8 mouse cellular contexts compared by ENCODE assay signal in the genomic region with DNA sequence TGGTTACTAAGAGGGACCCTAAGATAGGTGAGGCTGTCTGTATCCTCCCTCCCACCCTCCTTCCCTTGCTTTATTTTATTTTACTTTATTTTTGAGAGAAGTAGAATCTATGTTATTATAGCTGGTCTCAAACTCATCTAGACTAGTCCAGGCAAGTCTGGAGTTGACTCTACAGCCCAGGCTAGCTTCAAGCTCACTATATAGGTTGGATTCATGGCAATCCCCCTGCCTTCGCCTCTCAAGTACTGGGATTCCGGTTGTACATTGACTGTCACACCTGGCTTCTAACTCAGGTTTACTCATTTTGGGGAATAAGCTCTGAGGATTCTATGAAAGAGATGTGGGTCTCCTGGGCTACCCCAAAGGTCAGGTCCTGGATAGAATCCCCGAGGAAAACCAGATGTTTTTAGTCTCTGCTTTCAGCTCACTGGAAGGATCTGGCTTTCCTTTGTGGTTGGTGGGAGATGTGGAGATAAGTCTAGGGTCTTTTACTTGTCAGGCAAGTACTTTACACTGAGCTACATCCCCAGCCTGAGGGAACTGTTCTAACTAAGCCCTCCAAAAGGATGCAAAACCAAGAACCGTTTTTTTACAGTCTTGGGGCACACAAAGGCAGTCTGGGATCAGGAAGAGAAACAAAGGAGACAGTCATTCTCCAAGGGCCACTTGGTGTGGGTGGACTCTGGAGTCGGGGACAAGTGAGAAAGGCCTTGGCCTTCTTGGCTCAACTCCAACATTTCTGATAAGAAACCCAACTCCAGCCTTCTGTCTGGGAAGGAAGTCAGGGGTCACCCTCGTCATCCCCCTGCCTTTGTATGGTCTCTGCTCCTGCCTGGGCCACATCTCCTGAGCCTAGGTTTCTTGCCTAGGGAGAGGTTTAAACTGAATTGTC. TPM values are rescaled to one million over a fixed set of nuclear protein-coding genes. Genes with fewer than 3 reads are reported as not detected.
A peak's percentile ranks its signal among the peaks of the same experiment; 100 is the strongest.
DNase-seq lines count a peak whose midpoint lies in the region; ATAC-seq and TF ChIP-seq lines count a peak whose summit lies in the region.

No protein-coding gene starts in this region.

- DNase-seq in gastrocnemius, adult 2 months: peak; percentile 0
- no peak for DNase-seq in gastrocnemius, adult 8-10 months (ENCODE audit: low spot score in 2 of 2)
- DNase-seq in adrenal gland, adult 8-10 months: peak; percentile 77
- peak; percentile 79 for DNase-seq in heart, embryonic 10.5 days (ENCODE audit: low spot score)
- DNase-seq in kidney, postnatal 36 days: peak; percentile 40 to 60
- no peak for DNase-seq in gastrocnemius, postnatal 36 days

- peak overlapping the region; percentile 92 for H3K4me3 ChIP-seq in gastrocnemius, adult 2 months
- peak overlapping the region; percentile 88; the same call in 1 of the 2 replicates for H3K4me3 ChIP-seq in heart, embryonic 10.5 days
- H3K4me3 ChIP-seq in small intestine, adult 2 months (ENCODE audit: low read depth, low read length): no peak overlapping the region

- 35% methylated on average over 6 of the region's 6 CpGs for WGBS in heart, embryonic 10.5 days
- 22% methylated on average over 6 of the region's 6 CpGs for WGBS in small intestine, adult 2 months

- no peak for TF ChIP-seq CTCF in gastrocnemius, adult 2 months (IDR thresholded peaks at IDR 0.05)
- TF ChIP-seq CTCF in small intestine, adult 2 months (IDR thresholded peaks at IDR 0.05; ENCODE audit: extremely low read depth, insufficient read length, insufficient replicate concordance, low read depth, low read length): no peak

- ATAC-seq in megakaryocyte-erythroid progenitor cell, adult 5-6 weeks (replicated peaks; ENCODE audit: low FRiP score, low TSS enrichment, poor library complexity, severe bottlenecking): no peak

- H3K27me3 ChIP-seq in heart, embryonic 10.5 days (ENCODE audit: insufficient read depth, poor library complexity, severe bottlenecking): no peaks in the 10 kb centered on the region; the same call in 1 of the 2 replicates
- no peaks in the 10 kb centered on the region for H3K27me3 ChIP-seq in small intestine, adult 2 months (ENCODE audit: control insufficient read depth, insufficient read depth, low read length)

- intact Hi-C loops in gastrocnemius, adult 2 months (cut with DNase I): no loop called here
- intact Hi-C loops in gastrocnemius, postnatal 36 days (cut with DNase I): no loop called here

- peaks cover 9% of the 10 kb centered on the region; the same call in 1 of the 2 replicates for H3K36me3 ChIP-seq in heart, embryonic 10.5 days
- peaks cover 6% of the 10 kb centered on the region for H3K36me3 ChIP-seq in small intestine, adult 2 months (ENCODE audit: control insufficient read depth, insufficient read depth, low read length)

- peaks cover 59% of the 10 kb centered on the region for H3K4me1 ChIP-seq in heart, embryonic 10.5 days
- peaks cover 25% of the 10 kb centered on the region for H3K4me1 ChIP-seq in small intestine, adult 2 months (ENCODE audit: control insufficient read depth, insufficient read depth, insufficient read length, low read length)

- H3K27ac ChIP-seq in gastrocnemius, adult 2 months: peak overlapping the region; percentile 92
- H3K27ac ChIP-seq in heart, embryonic 10.5 days: peak overlapping the region; percentile 52; the same call in 1 of the 2 replicates
- peak overlapping the region; percentile 94 for H3K27ac ChIP-seq in small intestine, adult 2 months (ENCODE audit: insufficient read depth, low read depth, low read length)

- no peak for TF ChIP-seq POLR2A in small intestine, adult 2 months (IDR thresholded peaks at IDR 0.05; ENCODE audit: low read depth, low read length)

- no peaks in the 10 kb centered on the region for H3K9me3 ChIP-seq in heart, embryonic 10.5 days

RNA-seq across cellular contexts. Expression of a gene that starts 3.0 kb away (rescaled TPM):
- 100 to 1,000 TPM in 1 of 2 experiments, 10 to 100 TPM in 1; 15.4 to 183 TPM for total RNA-seq in gastrocnemius, adult 2 months (2021)
- total RNA-seq in gastrocnemius, adult 8-10 months (2022): 10 to 100 TPM in 2 of 4 experiments, 1 to 10 TPM in 2; 4.7 to 45.4 (median 9.4) TPM
- 10 to 100 TPM; 27.9 to 91.5 (median 34.7) TPM for total RNA-seq in adrenal gland, adult 8-10 months (2022)
- polyA plus RNA-seq in heart, embryonic 10.5 days (2016; fragmentation: Nextera tagmentation; extraction: Ambion mirVana): 17.6 and 32.8 TPM in 2 replicates
- 21.5 and 35.0 TPM in 2 replicates for polyA plus RNA-seq in small intestine, adult 2 months (2012; rRNA removed)
- 2.0 and 3.0 TPM in 2 replicates for total RNA-seq in megakaryocyte-erythroid progenitor cell, adult 5-6 weeks (2014; fragmentation: Nextera tagmentation)
- 2.0 and 4.4 TPM in 2 replicates for total RNA-seq in megakaryocyte-erythroid progenitor cell, adult 5-6 weeks (2017)
- total RNA-seq in gastrocnemius, postnatal 36 days (2021): 10 to 100 TPM; 18.2 to 39.3 TPM

RNA-seq across cellular contexts. Expression of a gene that starts 54.0 kb away (rescaled TPM):
- 10 to 100 TPM; 13.6 to 14.6 TPM for total RNA-seq in gastrocnemius, adult 2 months (2021)
- 10 to 100 TPM; 13.9 to 18.9 (median 14.3) TPM for total RNA-seq in gastrocnemius, adult 8-10 months (2022)
- 10 to 100 TPM; 32.6 to 37.8 (median 35.5) TPM for total RNA-seq in adrenal gland, adult 8-10 months (2022)
- polyA plus RNA-seq in heart, embryonic 10.5 days (2016; fragmentation: Nextera tagmentation; extraction: Ambion mirVana): 33.0 and 36.2 TPM in 2 replicates
- 5.8 and 14.2 TPM in 2 replicates for polyA plus RNA-seq in small intestine, adult 2 months (2012; rRNA removed)
- total RNA-seq in megakaryocyte-erythroid progenitor cell, adult 5-6 weeks (2014; fragmentation: Nextera tagmentation): 30.8 and 36.1 TPM in 2 replicates
- 34.3 and 34.7 TPM in 2 replicates for total RNA-seq in megakaryocyte-erythroid progenitor cell, adult 5-6 weeks (2017)
- 10 to 100 TPM; 12.8 to 13.1 TPM for total RNA-seq in gastrocnemius, postnatal 36 days (2021)

RNA-seq across cellular contexts. Expression of a gene that starts 54.3 kb away (rescaled TPM):
- total RNA-seq in gastrocnemius, adult 2 months (2021): 10 to 100 TPM; 49.5 to 50.7 TPM
- 10 to 100 TPM; 39.3 to 51.5 (median 43.3) TPM for total RNA-seq in gastrocnemius, adult 8-10 months (2022)
- total RNA-seq in adrenal gland, adult 8-10 months (2022): 10 to 100 TPM; 73.6 to 95.8 (median 81.1) TPM
- polyA plus RNA-seq in heart, embryonic 10.5 days (2016; fragmentation: Nextera tagmentation; extraction: Ambion mirVana): 93.3 and 94.6 TPM in 2 replicates
- 33.0 and 51.4 TPM in 2 replicates for polyA plus RNA-seq in small intestine, adult 2 months (2012; rRNA removed)
- total RNA-seq in megakaryocyte-erythroid progenitor cell, adult 5-6 weeks (2014; fragmentation: Nextera tagmentation): 59.5 and 72.3 TPM in 2 replicates
- 42.1 and 43.2 TPM in 2 replicates for total RNA-seq in megakaryocyte-erythroid progenitor cell, adult 5-6 weeks (2017)
- total RNA-seq in gastrocnemius, postnatal 36 days (2021): 10 to 100 TPM; 45.0 to 46.0 TPM

Comparison
In these comparisons a context has a peak if more than half of its experiments do, and no peak if none do; other contexts are left out.
1. DNase-seq: peak in gastrocnemius, adult 2 months (single experiment), adrenal gland, adult 8-10 months (single experiment), heart, embryonic 10.5 days (single experiment) and kidney, postnatal 36 days (2 of 2); none in gastrocnemius, adult 8-10 months (0 of 2) and gastrocnemius, postnatal 36 days (0 of 2).
2. Peak in every context shown above with its lines, with median percentiles within 50 percentile points of each other: H3K27ac ChIP-seq.